ENCODE assay signal across 8 mouse cellular contexts in the genomic region with DNA sequence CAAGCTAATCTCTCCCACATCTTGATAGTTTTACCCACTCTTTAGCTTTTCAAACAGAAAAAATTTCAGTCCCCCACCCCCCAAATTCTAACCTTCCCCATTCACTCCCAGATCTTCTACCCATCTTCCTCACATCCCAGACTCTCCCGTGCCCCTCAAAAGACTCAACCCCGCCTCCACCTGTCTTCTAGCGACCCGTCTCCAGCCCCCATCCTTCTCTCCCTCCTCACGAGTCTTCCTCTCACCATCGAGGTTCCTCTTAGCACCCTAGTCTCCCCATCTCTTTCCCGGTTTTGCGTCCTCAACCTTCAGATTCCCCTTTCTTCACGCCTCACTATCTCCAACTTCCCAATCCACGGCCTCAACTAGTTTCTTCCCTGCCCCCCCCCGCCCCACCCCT. TPM values are rescaled to one million over a fixed set of nuclear protein-coding genes. Genes with fewer than 3 reads are reported as not detected.
DNase-seq lines count a peak whose midpoint lies in the region; ATAC-seq and TF ChIP-seq lines count a peak whose summit lies in the region.

No protein-coding gene starts in this region.

- TF ChIP-seq CTCF in left cerebral cortex, adult 2 months (IDR thresholded peaks at IDR 0.05): no peak
- TF ChIP-seq CTCF in forebrain, postnatal 0 days (IDR thresholded peaks at IDR 0.05; ENCODE audit: low read depth): no peak

- H3K79me2 ChIP-seq in macrophage (ENCODE audit: inconsistent target): peaks cover 10% of the 10 kb centered on the region; the same call in 1 of the 2 replicates

- no peaks in the 10 kb centered on the region for H3K9me3 ChIP-seq in forebrain, postnatal 0 days (ENCODE audit: low read length)

- intact Hi-C loops in left cerebral cortex, adult 2 months (cut with DNase I): loop anchor here (5.0 kb wide), 2 partner anchors 70 to 400 kb away; no protein-coding TSS in a partner anchor
- intact Hi-C loops in left cerebral cortex, postnatal 14 days (cut with DNase I): loop anchor here (5.0 kb wide), 2 partner anchors 60 to 75 kb away; partner anchors contain the start of genes Tceanc2, Tmem59 and Yipf1

- peak overlapping the region; percentile 79; the same call in 1 of the 2 replicates for H3K27ac ChIP-seq in left cerebral cortex, adult 2 months
- H3K27ac ChIP-seq in forebrain, postnatal 0 days (ENCODE audit: low read depth, low read length): peak overlapping the region; percentile 87; the same call in 1 of the 2 replicates
- H3K27ac ChIP-seq in macrophage: no peak overlapping the region

- 1% methylated on average over 11 of the region's 11 CpGs for WGBS in forebrain, postnatal 0 days
- WGBS in macrophage (ENCODE audit: missing documents): 4% methylated on average over 10 of the region's 11 CpGs

- peak overlapping the region; percentile 65 for H3K4me2 ChIP-seq in forebrain, postnatal 0 days (ENCODE audit: low read depth)

- H3K9ac ChIP-seq in forebrain, postnatal 0 days: peak overlapping the region; percentile 86

- H3K4me1 ChIP-seq in forebrain, postnatal 0 days (ENCODE audit: insufficient read depth): 0 out of 2 replicates have a peak, but pooled peaks cover 5% of the 10 kb centered on the region

- H3K4me3 ChIP-seq in left cerebral cortex, adult 2 months: peak overlapping the region; percentile 78
- H3K4me3 ChIP-seq in forebrain, postnatal 0 days (ENCODE audit: low read depth, low read length): peak overlapping the region; percentile 86
- H3K4me3 ChIP-seq in macrophage (ENCODE audit: inconsistent target): peak overlapping the region; percentile 47

- no peak for ATAC-seq in forebrain, postnatal 0 days

- H3K27me3 ChIP-seq in forebrain, postnatal 0 days (ENCODE audit: insufficient read depth, low read length): no peaks in the 10 kb centered on the region

- H3K36me3 ChIP-seq in forebrain, postnatal 0 days (ENCODE audit: insufficient read depth): no peaks in the 10 kb centered on the region
- H3K36me3 ChIP-seq in macrophage (ENCODE audit: inconsistent target): no peaks in the 10 kb centered on the region

- DNase-seq in left cerebral cortex, adult 2 months (ENCODE audit: extremely low spot score in 1 of 2, low spot score in 2 of 2): no peak
- no peak for DNase-seq in left cerebral cortex, postnatal 14 days (ENCODE audit: low spot score in 2 of 2)
- DNase-seq in cerebellum, adult 8-10 months: peak; percentile 19
- DNase-seq in forebrain, postnatal 0 days: no peak
- DNase-seq in thymus, postnatal 25 days: peak; percentile 23
- DNase-seq in adrenal gland, postnatal 10 days: no peak
- DNase-seq in adrenal gland, postnatal 14 days: no peak

RNA-seq across cellular contexts. Expression of gene Lrrc42, which starts 0.8 kb away (rescaled TPM):
- total RNA-seq in left cerebral cortex, adult 2 months (2021): 10 to 100 TPM; 29.8 to 33.4 TPM
- 10 to 100 TPM; 34.0 to 37.9 TPM for total RNA-seq in left cerebral cortex, postnatal 14 days (2021)
- total RNA-seq in forebrain, postnatal 0 days (2014; rRNA removed): 12.4 and 14.7 TPM in 2 replicates
- polyA plus RNA-seq in forebrain, postnatal 0 days (2015; fragmentation: Nextera tagmentation; extraction: Ambion mirVana): 27.9 and 36.4 TPM in 2 replicates
- total RNA-seq in macrophage (2018; cell fraction: chromatin; rRNA removed): 10 to 100 TPM in 10 of 26 experiments, 1 to 10 TPM in 16; 1.2 to 19.3 (median 7.0) TPM
- total RNA-seq in macrophage (2018; cell fraction: cytosol; rRNA removed): 10 to 100 TPM in 6 of 26 experiments, 1 to 10 TPM in 20; 5.8 to 11.5 (median 8.5) TPM
- total RNA-seq in macrophage (2018; cell fraction: nucleus; rRNA removed): 10 to 100 TPM in 7 of 26 experiments, 1 to 10 TPM in 19; 2.4 to 14.9 (median 6.4) TPM
- polyA plus RNA-seq in macrophage (2018): 8.4 to 11.4 TPM (median 10.0 TPM) in 3 replicates
- 10 to 100 TPM; 29.3 to 29.5 TPM for total RNA-seq in adrenal gland, postnatal 10 days (2021)
- total RNA-seq in adrenal gland, postnatal 14 days (2021): 28.2 and 32.3 TPM in 2 replicates

RNA-seq across cellular contexts. Expression of gene Hspb11, which starts 0.9 kb away (rescaled TPM):
- total RNA-seq in left cerebral cortex, adult 2 months (2021): 10 to 100 TPM; 13.9 to 17.7 TPM
- 10 to 100 TPM; 21.5 to 22.1 TPM for total RNA-seq in left cerebral cortex, postnatal 14 days (2021)
- 17.9 and 20.4 TPM in 2 replicates for total RNA-seq in forebrain, postnatal 0 days (2014; rRNA removed)
- 40.5 and 43.8 TPM in 2 replicates for polyA plus RNA-seq in forebrain, postnatal 0 days (2015; fragmentation: Nextera tagmentation; extraction: Ambion mirVana)
- total RNA-seq in macrophage (2018; cell fraction: chromatin; rRNA removed): 10 to 100 TPM in 3 of 26 experiments, 1 to 10 TPM in 23; 1.1 to 10.6 (median 4.1) TPM
- total RNA-seq in macrophage (2018; cell fraction: cytosol; rRNA removed): 10 to 100 TPM; 11.1 to 28.7 (median 15.4) TPM
- total RNA-seq in macrophage (2018; cell fraction: nucleus; rRNA removed): 1 to 10 TPM; 2.0 to 8.5 (median 4.0) TPM
- 16.2 to 43.5 TPM (median 22.6 TPM) in 3 replicates for polyA plus RNA-seq in macrophage (2018)
- total RNA-seq in adrenal gland, postnatal 10 days (2021): 10 to 100 TPM; 21.9 to 28.5 TPM
- 22.4 and 22.6 TPM in 2 replicates for total RNA-seq in adrenal gland, postnatal 14 days (2021)

RNA-seq across cellular contexts. Expression of gene Ldlrad1, which starts 43.5 kb away (rescaled TPM):
- not detected for total RNA-seq in left cerebral cortex, adult 2 months (2021)
- total RNA-seq in left cerebral cortex, postnatal 14 days (2021): under 1 TPM in 1 of 2 experiments, not detected in 1; 0.33 TPM
- total RNA-seq in forebrain, postnatal 0 days (2014; rRNA removed): 0.69 TPM in 1 of 2 replicates, not detected in the other
- polyA plus RNA-seq in forebrain, postnatal 0 days (2015; fragmentation: Nextera tagmentation; extraction: Ambion mirVana): not detected in 2 replicates
- total RNA-seq in macrophage (2018; cell fraction: chromatin; rRNA removed): 1 to 10 TPM in 6 of 26 experiments, under 1 TPM in 2, not detected in 18; 0.80 to 3.6 (median 2.7) TPM
- total RNA-seq in macrophage (2018; cell fraction: cytosol; rRNA removed): not detected
- 1 to 10 TPM in 3 of 26 experiments, under 1 TPM in 2, not detected in 21; 0.85 to 1.4 (median 1.0) TPM for total RNA-seq in macrophage (2018; cell fraction: nucleus; rRNA removed)
- not detected in 3 replicates for polyA plus RNA-seq in macrophage (2018)
- under 1 TPM in 1 of 2 experiments, not detected in 1; 0.27 TPM for total RNA-seq in adrenal gland, postnatal 10 days (2021)
- not detected in 2 replicates for total RNA-seq in adrenal gland, postnatal 14 days (2021)

RNA-seq across cellular contexts. Expression of gene Dio1, which starts 54.4 kb away (rescaled TPM):
- not detected for total RNA-seq in left cerebral cortex, adult 2 months (2021)
- not detected for total RNA-seq in left cerebral cortex, postnatal 14 days (2021)
- total RNA-seq in forebrain, postnatal 0 days (2014; rRNA removed): not detected in 2 replicates
- not detected in 2 replicates for polyA plus RNA-seq in forebrain, postnatal 0 days (2015; fragmentation: Nextera tagmentation; extraction: Ambion mirVana)
- not detected for total RNA-seq in macrophage (2018; cell fraction: chromatin; rRNA removed)
- not detected for total RNA-seq in macrophage (2018; cell fraction: cytosol; rRNA removed)
- total RNA-seq in macrophage (2018; cell fraction: nucleus; rRNA removed): not detected
- polyA plus RNA-seq in macrophage (2018): not detected in 3 replicates
- 10 to 100 TPM in 1 of 2 experiments, 1 to 10 TPM in 1; 9.1 to 12.2 TPM for total RNA-seq in adrenal gland, postnatal 10 days (2021)
- total RNA-seq in adrenal gland, postnatal 14 days (2021): 0.49 and 12.0 TPM in 2 replicates

Comparison
In these comparisons a context has a peak if more than half of its experiments do, and no peak if none do; other contexts are left out.
1. DNase-seq: peak in cerebellum, adult 8-10 months (single experiment) and thymus, postnatal 25 days (single experiment); none in left cerebral cortex, adult 2 months (0 of 2), left cerebral cortex, postnatal 14 days (0 of 2), forebrain, postnatal 0 days (single experiment), adrenal gland, postnatal 10 days (single experiment) and adrenal gland, postnatal 14 days (single experiment).
2. Peak in every context shown above with its lines, with median percentiles within 50 percentile points of each other: H3K4me3 ChIP-seq.